Mouse (Mus musculus) urinary bladder, adult 18-20 months (tissue): ENCODE data around the gene Pnmal1.

ENCODE experiments used
- DNase-seq, 2 experiments: peaks; one replicate each; pipeline ENCODE4 v3.0.0; 2022; ENCODE audit warnings: low spot score in 2 of 2, mixed read lengths in 2 of 2

Pnmal1 gene

GRCm38 (mm10) chr7:16959539-16960187, at the start of gene Pnmal1:
TSS of gene Pnmal1 (plus strand) at chr7:16959679.
- DNase-seq = no peak

- DNase-seq = no peak
Measured at GRCm38 (mm10) chr7:16909909-16910308, 49.6 kb upstream of the Pnmal1 start.

GRCm38 (mm10) chr7:16911904-16912303, 47.6 kb upstream of the Pnmal1 start:
- DNase-seq = no peak

GRCm38 (mm10) chr7:16912360-16912759, 47.1 kb upstream of the Pnmal1 start:
- no peak for DNase-seq

GRCm38 (mm10) chr7:16913806-16914452, 45.5 kb upstream of the Pnmal1 start:
- DNase-seq = peak in 1 of 2 experiments; percentile 54

GRCm38 (mm10) chr7:16914453-16915343, 44.8 kb upstream of the Pnmal1 start:
- no peak for DNase-seq

GRCm38 (mm10) chr7:16915461-16916340, 43.8 kb upstream of the Pnmal1 start:
- DNase-seq = no peak

- no peak for DNase-seq
Measured at GRCm38 (mm10) chr7:16916342-16917265, 42.9 kb upstream of the Pnmal1 start.

GRCm38 (mm10) chr7:16917447-16917846, 42.0 kb upstream of the Pnmal1 start:
- DNase-seq = no peak

- no peak for DNase-seq
Measured at GRCm38 (mm10) chr7:16918014-16918413, 41.5 kb upstream of the Pnmal1 start.

- no peak for DNase-seq
Measured at GRCm38 (mm10) chr7:16918670-16919069, 40.8 kb upstream of the Pnmal1 start.

- DNase-seq = no peak
Measured at GRCm38 (mm10) chr7:16919395-16920149, 39.9 kb upstream of the Pnmal1 start.

GRCm38 (mm10) chr7:16920150-16920579, 39.3 kb upstream of the Pnmal1 start:
- no peak for DNase-seq

GRCm38 (mm10) chr7:16920818-16921791, 38.4 kb upstream of the Pnmal1 start:
- DNase-seq = no peak

GRCm38 (mm10) chr7:16921881-16922335, 37.6 kb upstream of the Pnmal1 start:
- no peak for DNase-seq

- no peak for DNase-seq
Measured at GRCm38 (mm10) chr7:16922360-16922973, 37.0 kb upstream of the Pnmal1 start.

GRCm38 (mm10) chr7:16923283-16924036, 36.0 kb upstream of the Pnmal1 start:
- no peak for DNase-seq
